Mouse (Mus musculus) heart, postnatal 0 days (tissue): ENCODE results near the gene Mia2.

ENCODE experiments used
- CTCF ChIP-seq: IDR thresholded peaks from 2 replicates; pipeline ENCODE4 v1.5.1; 2016; ENCODE audit warnings: antibody characterized with exemption, control low read depth, low read depth
- EP300 ChIP-seq: IDR thresholded peaks from 2 replicates; pipeline ENCODE4 v1.6.1; 2016; ENCODE audit warnings: antibody characterized with exemption, low read depth

DNA sequence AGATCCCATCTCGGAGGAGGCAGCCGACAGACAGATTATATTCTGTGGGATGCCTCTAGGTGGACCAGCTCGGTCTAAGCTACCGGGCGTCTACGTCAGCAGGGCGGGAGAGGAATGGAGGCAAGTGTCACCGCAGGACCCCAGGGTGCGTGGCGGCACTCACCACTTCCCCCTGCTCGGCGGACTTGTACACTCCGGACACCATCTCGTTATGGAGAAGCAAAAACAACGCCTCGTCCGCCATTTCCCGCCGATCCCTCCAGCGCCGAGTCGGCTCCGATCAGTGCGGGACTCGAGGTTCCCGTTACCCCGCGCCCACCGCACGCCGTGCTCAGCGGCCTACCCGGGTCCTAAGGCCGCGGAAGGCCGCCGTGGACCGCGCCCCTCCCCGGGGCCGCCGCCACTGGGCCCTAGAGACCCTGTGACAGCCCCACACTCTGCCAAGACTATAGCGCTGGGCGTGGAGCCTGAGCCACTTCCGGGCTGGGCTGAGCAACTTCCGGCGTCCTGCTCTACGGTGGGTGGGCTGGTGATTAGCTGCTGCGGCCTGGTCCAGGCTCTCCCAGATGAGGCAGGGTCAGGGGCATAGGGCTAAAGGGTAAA, 34.5 kb upstream of the Mia2 start, which contains the start of gene Trappc6b:
- peak; percentile 18 for TF ChIP-seq CTCF
- TF ChIP-seq EP300 = no peak
